Mouse (Mus musculus) stomach, postnatal 0 days (tissue): ENCODE results near the gene Actrt2.

Source experiments
- CTCF ChIP-seq: IDR thresholded peaks from 2 replicates; pipeline ENCODE4 v1.5.1; 2016; ENCODE audit warnings: antibody characterized with exemption, low read depth, mild to moderate bottlenecking, moderate library complexity
- EP300 ChIP-seq: optimal IDR thresholded peaks from 2 replicates; pipeline ENCODE3; 2016; ENCODE audit warnings: antibody characterized with exemption

GRCm38 (mm10) chr4:154704591-154704990 lies 36.9 kb upstream of the Actrt2 start:
- TF ChIP-seq CTCF (no peak), EP300 (no peak)
